Mouse (Mus musculus) liver, adult 2 months (tissue): Measurements from ENCODE around the gene Ptf1a. TPM values are rescaled to one million over a fixed set of nuclear protein-coding genes. Genes with fewer than 3 reads are reported as not detected.

Source experiments
- DNase-seq: peaks from one replicate; pipeline ENCODE4 v3.0.0-alpha.2; 2011; ENCODE audit warnings: low read depth, low spot score; ENCODE audit errors: extremely low read depth
- H3K27ac ChIP-seq: fragments of 200-500 bp; replicated peaks from 2 replicates; pipeline ENCODE4 v1.5.1; 2012; ENCODE audit warnings: low read depth, mild to moderate bottlenecking, control low read depth, inconsistent platforms, low read length; ENCODE audit not compliant: insufficient read depth
- H3K27me3 ChIP-seq: fragments of 200-500 bp; 2 replicates; pipeline ENCODE4 v1.6.1; 2012; ENCODE audit warnings: mild to moderate bottlenecking, moderate library complexity, low read length, inconsistent platforms; ENCODE audit not compliant: control insufficient read depth, insufficient read depth
- H3K36me3 ChIP-seq: fragments of 200-500 bp; 2 replicates; pipeline ENCODE4 v1.6.1; 2012; ENCODE audit warnings: low read length, inconsistent platforms; ENCODE audit not compliant: control insufficient read depth, insufficient read depth
- H3K4me1 ChIP-seq: fragments of 200-500 bp; 2 replicates; pipeline ENCODE4 v1.6.1; 2011; ENCODE audit warnings: low read length; ENCODE audit not compliant: control insufficient read depth, insufficient read depth
- H3K4me3 ChIP-seq: fragments of 200-500 bp; 2 replicates; pipeline ENCODE4 v1.5.1; 2011; ENCODE audit warnings: low read depth, mild to moderate bottlenecking, control low read depth, low read length, moderate library complexity; ENCODE audit not compliant: insufficient read depth
- H3K79me2 ChIP-seq: fragments of 200-500 bp; 2 replicates; pipeline ENCODE4 v1.6.1; 2012; ENCODE audit warnings: inconsistent platforms, mild to moderate bottlenecking, low read length, moderate library complexity; ENCODE audit not compliant: control insufficient read depth, insufficient read depth
- H3K9ac ChIP-seq: fragments of 200-500 bp; 2 replicates; pipeline ENCODE4 v1.6.1; 2012; ENCODE audit warnings: low read depth, mild to moderate bottlenecking, control low read depth, inconsistent platforms, low read length
- CTCF ChIP-seq: fragments of 200-500 bp; IDR thresholded peaks from 2 replicates; pipeline ENCODE4 v1.5.1; 2011; ENCODE audit warnings: low read depth, low read length, control low read depth
- POLR2A ChIP-seq: fragments of 200-500 bp; IDR thresholded peaks from 2 replicates; pipeline ENCODE4 v1.6.1; 2011; ENCODE audit warnings: low read length, control low read depth; ENCODE audit not compliant: insufficient read depth; ENCODE audit errors: extremely low read depth
- WGBS: fragments of 180-500 bp; shearing (Covaris S2); methylation state at CpG from one replicate; pipeline ENCODE4 v1.1.7; 2018; 5-methylcytosine and 5-hydroxymethylcytosine counted together
- polyA plus RNA-seq: library from polyadenylated mRNA; depleted of rRNA; stranded (reverse); fragments of >200 nt; gene quantifications from 2 replicates; pipeline ENCODE4 v1.2.3, GENCODE M21; 2012
- total RNA-seq: library from RNA; depleted of rRNA; stranded (reverse); fragments of >200 nt; gene quantifications from 2 replicates; pipeline ENCODE4 v1.2.3, GENCODE M21; 2014

The Ptf1a gene
- total and polyA plus RNA-seq, 2 experiments = not detected

DNA sequence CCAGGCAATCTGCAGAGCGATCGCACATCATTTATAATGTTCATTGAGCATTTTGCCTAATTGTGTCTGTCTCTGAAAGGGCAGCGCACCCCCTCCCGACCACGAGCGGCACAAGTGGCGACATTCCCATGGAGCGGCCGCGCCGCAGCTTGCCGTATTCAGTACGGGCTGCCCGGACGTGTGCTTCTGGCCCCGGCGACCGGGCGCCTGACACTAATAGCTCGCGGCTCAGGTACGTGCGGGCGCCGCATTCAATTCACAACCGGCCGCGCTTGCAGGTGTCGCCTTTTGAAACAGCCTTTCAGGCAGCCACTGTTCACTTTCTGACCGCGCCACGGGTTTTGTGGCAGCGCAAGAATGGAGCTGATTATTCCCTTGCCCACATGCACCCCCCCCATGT is 14.7 kb upstream of the Ptf1a start:
- DNase-seq = no peak
- Histone ChIP-seq H3K79me2 (no peaks in the 10 kb centered on the region), H3K4me1 (no peaks in the 10 kb centered on the region), H3K36me3 (no peaks in the 10 kb centered on the region), H3K9ac (no peak overlapping the region), H3K4me3 (no peak overlapping the region), H3K27me3 (peaks cover 17% of the 10 kb centered on the region; the same call in 1 of the 2 replicates), H3K27ac (no peak overlapping the region)
- no peak for TF ChIP-seq CTCF
- no peak for TF ChIP-seq POLR2A
- 1% methylated on average over 33 of the region's 33 CpGs for WGBS

DNA sequence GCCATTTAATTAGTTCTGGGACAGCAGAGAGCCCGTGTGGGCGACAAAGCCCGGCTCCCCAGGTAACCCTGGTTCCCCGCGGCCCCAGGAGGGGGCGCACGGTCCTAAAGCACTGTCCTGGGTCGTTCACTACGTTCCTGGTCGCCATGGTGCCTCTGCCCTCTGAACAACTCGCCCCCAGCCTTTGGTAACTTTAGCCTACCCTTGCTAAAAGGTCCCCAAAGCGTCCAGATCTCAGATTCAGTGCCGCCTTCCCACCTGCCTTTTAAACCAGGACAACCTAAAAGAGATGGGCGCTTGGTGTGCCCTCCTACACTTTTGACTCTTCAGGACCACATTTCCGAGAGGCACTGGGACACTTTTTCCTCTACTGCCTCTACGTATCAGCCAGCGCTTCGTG is 14.3 kb upstream of the Ptf1a start:
- TF ChIP-seq CTCF (no peak), POLR2A (no peak)
- Histone ChIP-seq H3K27me3 (peaks cover 18% of the 10 kb centered on the region; the same call in 1 of the 2 replicates), H3K79me2 (no peaks in the 10 kb centered on the region), H3K4me3 (no peak overlapping the region), H3K36me3 (no peaks in the 10 kb centered on the region), H3K4me1 (no peaks in the 10 kb centered on the region), H3K9ac (no peak overlapping the region), H3K27ac (no peak overlapping the region)
- DNase-seq = no peak
- 3% methylated on average over 18 of the region's 18 CpGs for WGBS

DNA sequence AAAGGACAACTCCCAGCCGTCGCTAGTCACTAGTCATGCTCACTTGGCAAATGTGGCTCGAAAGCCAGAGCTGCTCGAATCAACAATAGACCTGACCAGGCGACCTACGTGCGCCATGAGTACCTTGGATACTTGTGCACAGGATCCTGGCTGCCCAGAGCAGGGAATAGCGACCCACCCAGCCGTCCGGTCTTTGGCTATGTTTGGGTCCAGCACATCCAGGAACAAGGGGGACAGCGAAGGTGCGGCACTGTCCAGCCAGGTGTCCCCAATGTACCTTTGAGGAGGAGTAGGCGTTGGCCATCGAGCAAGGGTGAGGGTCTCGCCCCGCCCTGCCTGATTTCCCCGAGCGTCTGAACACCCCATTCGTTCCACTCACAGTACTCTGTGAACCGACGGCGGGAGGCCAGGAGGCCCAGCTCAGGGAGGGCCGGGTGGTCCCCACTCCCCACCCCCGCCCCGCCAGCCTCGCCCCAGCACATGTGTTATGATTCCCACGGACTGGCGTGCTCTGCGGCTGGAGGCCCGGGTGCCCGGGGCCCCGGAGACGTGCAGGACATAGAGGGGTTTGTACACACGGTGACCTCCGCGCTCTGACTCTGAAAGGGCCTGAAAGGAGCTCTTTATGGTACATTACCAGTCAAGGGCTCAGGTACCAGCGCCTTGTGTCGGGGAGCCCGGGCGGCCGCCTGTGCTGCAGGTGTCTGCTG is 13.7 kb upstream of the Ptf1a start:
- WGBS = 4% methylated on average over 41 of the region's 41 CpGs
- H3K27ac ChIP-seq = no peak overlapping the region
- H3K4me3 ChIP-seq = no peak overlapping the region
- H3K79me2 ChIP-seq = no peaks in the 10 kb centered on the region
- H3K9ac ChIP-seq = no peak overlapping the region
- H3K36me3 ChIP-seq = no peaks in the 10 kb centered on the region
- TF ChIP-seq CTCF (no peak), POLR2A (no peak)
- DNase-seq = no peak
- peaks cover 15% of the 10 kb centered on the region; the same call in 1 of the 2 replicates for H3K27me3 ChIP-seq
- no peaks in the 10 kb centered on the region for H3K4me1 ChIP-seq

DNA sequence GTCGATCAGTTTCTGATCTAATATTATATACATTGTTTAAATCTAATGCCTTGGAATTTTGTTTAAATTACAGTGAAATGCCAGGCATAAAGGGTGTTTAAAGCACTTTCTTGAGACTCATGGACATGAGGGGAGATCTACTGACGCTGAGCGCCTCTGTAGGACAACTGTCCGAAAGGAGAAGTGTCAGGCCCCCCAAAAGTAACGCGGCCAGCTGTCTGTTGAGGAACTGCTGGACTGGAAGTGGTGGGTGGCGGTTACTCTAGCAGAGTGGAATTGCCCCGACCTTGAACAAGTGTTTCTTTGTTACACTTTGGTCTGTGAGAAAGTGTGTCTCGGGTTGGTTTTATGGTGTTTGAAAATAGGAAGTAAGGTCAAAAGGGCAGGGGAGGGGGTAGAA is 1.1 kb upstream of the Ptf1a start:
- Histone ChIP-seq H3K9ac (no peak overlapping the region), H3K4me1 (no peaks in the 10 kb centered on the region), H3K27me3 (peaks cover 10% of the 10 kb centered on the region), H3K36me3 (no peaks in the 10 kb centered on the region), H3K27ac (no peak overlapping the region), H3K79me2 (no peaks in the 10 kb centered on the region), H3K4me3 (no peak overlapping the region)
- TF ChIP-seq POLR2A (no peak), CTCF (no peak)
- DNase-seq = no peak
- WGBS = 3% methylated on average over 9 of the region's 9 CpGs

DNA sequence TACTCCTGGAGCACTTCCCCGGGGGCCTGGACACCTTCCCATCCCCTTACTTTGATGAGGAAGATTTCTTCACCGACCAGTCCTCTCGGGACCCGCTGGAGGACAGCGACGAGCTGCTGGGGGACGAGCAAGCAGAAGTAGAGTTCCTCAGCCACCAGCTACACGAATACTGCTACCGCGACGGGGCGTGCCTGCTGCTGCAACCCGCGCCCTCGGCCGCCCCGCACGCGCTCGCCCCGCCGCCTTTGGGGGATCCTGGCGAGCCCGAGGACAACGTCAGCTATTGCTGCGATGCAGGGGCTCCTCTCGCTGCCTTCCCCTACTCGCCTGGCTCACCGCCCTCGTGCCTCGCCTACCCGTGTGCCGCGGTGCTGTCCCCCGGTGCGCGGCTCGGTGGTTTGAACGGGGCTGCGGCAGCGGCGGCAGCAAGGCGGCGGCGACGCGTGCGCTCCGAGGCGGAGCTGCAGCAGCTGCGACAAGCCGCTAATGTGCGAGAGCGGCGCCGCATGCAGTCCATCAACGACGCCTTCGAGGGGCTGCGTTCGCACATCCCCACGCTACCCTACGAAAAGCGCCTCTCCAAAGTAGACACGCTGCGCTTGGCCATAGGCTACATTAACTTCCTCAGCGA is 523 bp downstream of the Ptf1a start:
- Histone ChIP-seq H3K36me3 (no peaks in the 10 kb centered on the region), H3K4me3 (no peak overlapping the region), H3K27ac (no peak overlapping the region), H3K27me3 (peaks cover 10% of the 10 kb centered on the region), H3K4me1 (no peaks in the 10 kb centered on the region), H3K9ac (no peak overlapping the region), H3K79me2 (no peaks in the 10 kb centered on the region)
- WGBS = 2% methylated on average over 67 of the region's 67 CpGs
- no peak for TF ChIP-seq CTCF
- TF ChIP-seq POLR2A = no peak
- no peak for DNase-seq

DNA sequence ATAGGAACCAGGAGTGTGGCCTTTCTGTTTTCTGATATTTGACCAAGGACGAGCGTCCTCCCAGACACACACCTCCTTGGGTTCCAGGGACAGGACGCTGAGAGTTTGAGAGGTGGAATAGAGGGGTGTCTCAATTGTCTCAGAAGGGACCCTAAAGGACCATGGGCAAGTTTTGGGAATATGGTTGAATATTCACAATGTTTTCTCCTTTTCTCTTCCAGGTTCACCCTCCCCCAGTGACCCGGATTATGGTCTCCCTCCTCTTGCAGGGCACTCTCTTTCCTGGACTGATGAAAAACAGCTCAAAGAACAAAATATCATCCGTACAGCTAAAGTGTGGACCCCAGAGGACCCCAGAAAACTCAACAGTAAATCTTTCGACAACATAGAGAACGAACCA is 1.3 kb downstream of the Ptf1a start:
- Histone ChIP-seq H3K27ac (no peak overlapping the region), H3K4me3 (no peak overlapping the region), H3K4me1 (no peaks in the 10 kb centered on the region), H3K9ac (no peak overlapping the region), H3K27me3 (peaks cover 10% of the 10 kb centered on the region), H3K36me3 (no peaks in the 10 kb centered on the region), H3K79me2 (no peaks in the 10 kb centered on the region)
- no peak for DNase-seq
- WGBS = 10% methylated on average over 7 of the region's 7 CpGs
- no peak for TF ChIP-seq POLR2A
- TF ChIP-seq CTCF = no peak
